Mouse (Mus musculus): ENCODE data around the gene Bdkrb2. TPM values are rescaled to one million over a fixed set of nuclear protein-coding genes. Genes with fewer than 3 reads are reported as not detected.

Bdkrb2 gene
- total RNA-seq, 4 experiments from 2014 or later = 0.27 to 0.35 (median 0.33) TPM

DNA sequence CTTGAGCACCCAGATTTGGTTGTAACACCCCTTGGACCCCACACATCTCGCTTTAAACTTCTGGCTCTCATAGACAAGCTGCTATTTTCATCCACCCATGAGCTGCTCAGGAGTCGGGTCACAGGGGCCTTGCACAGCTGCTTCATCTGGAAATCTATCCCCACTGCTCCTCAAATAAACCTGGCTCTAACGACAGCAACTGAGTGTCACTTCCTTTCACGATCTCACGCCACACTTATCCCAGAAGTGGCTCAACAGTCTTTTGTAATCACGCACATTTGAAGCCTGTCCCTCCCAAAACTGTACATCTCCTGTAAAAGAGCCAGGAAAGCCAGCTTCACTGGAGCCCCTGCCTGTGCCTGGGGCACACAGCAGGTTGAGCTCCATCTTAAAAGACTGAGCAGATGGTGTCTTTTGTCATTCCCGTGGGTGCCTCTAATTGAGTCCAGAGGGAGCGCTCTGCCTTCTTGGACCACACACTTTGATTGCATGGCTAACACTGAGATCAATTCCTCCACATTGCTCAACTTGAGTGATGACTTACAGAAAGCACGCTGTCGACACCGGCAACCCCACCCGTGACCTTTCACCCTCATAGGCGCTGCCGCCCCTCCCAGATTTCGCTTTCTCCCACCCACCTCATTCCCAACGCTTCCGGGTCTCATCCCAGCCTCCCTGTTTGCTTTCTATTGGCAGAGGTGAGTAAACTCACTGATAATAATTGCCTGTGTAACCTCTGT is 17.2 kb upstream of the Bdkrb2 start:
- peak in 1 of 2 experiments; percentile 40 for DNase-seq (ENCODE audit: low spot score in 2 of 2)

DNA sequence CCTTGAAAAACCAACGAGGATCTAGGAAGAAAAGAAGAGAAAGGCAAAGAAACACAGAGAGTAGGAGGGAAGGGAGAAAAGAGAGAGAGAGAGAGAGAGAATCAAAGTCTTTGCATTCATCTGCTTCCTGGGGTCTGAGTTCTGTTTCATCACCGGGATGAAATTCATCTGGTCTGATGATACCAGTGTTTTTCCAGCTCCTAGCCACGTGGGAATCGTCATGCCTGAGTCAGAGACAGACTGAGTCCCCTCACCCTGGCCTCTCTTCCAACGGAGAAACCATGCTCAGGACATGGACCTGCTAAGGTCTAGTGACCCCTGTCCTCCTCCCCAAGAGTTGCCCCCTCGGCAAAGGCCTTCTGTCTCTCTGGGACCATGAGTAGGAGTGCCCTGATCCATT is 16.5 kb upstream of the Bdkrb2 start:
- no peak for DNase-seq (ENCODE audit: low spot score in 2 of 2)

DNA sequence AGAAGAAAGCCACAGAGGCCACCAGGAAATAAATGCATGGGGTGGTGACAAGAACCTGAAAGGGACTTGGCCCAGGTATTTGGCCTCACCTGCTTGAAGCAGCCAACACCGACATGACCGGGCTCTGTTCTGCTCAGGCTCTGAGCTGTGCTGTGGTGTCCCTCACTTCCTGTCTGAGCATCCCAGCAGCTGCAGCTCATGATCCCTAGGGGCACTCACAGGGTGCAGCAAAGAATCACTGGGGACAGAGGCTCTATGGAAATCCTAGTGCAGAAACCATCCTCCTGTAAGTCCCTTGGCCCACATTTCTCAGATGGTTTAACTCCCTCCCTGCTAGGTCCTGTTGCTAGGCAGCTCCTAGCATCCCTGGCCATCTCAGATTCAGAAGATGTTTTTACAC is 15.9 kb upstream of the Bdkrb2 start:
- DNase-seq (ENCODE audit: low spot score in 2 of 2) = no peak

DNA sequence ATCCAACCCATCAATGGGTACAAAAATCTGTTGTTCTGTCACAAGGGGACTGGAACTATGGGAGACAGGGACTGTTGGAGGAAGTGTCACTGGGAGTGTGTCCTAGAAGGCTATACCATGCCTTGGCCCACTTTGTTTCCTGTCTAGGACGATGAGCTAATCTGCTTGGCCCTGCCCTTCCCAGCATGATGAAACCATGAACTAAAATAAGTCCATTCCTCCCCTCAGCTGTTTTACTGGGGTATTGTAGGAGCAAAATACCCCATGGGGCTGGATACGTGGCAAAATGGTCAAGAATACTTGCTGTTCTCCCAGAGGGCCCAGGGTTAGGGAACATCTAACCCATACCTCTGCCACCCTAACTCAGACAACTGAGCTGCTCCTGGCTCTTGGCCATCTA is 15.0 kb upstream of the Bdkrb2 start:
- no peak for DNase-seq (ENCODE audit: low spot score in 2 of 2)

DNA sequence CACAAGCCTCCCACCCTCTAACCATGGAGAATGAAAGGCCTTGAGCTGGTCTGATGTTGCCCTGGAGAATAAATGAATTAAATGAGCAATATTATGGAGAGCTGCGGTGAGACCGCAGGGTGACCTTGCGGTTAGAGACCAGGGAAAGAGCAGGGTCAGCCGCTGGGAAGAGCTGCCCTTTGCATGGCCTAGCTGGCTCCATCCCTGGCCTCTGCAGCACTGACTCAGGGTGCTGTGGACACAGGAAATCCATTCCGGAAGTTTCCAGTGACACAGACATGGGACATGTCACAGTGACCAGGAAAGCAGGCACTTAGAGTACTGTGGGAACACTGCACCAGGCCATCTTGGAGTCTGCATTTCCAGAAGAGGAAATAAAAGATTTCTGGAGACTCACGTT is 14.1 kb upstream of the Bdkrb2 start:
- DNase-seq (ENCODE audit: low spot score in 2 of 2) = no peak

DNA sequence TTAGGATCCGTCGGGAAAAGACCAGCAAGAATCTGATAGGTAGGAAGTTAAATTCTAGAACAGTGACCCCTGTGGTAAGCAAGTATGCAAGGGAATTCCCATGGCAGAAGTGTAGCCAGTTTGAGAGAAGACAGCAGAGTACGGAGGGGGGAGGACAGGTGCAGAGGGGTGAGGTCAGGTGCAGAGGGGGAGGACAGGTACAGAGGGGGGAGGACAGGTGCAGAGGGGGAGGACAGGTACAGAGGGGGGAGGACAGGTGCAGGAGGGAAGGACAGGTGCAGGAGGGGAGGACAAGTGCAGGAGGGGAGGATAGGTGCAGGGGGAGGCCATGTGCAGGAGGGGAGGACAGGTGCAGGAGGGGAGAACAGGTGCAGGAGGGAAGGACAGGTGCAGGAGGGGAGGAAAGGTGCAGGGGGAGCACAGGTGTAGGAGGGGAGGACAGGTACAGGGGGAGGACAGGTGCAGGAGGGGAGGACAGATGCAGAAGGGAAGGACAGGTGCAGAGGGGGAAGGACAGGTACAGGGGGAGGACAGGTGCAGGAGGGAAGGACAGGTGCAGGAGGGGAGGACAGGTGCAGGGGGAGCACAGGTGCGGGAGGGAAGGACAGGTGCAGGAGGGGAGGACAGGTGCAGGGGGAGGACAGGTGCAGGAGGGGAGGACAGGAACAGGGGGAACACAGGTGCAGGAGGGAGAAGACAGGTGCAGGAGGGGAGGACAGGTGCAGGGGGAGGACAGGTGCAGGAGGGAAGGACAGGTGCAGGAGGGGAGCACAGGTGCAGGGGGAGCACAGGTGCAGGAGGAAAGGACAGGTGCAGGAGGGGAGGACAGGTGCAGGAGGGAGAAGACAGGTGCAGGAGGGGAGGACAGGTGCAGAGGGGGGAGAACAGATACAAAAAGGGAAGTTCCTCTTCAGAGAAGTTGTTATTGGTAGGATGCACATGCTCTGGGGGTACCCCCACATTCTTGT is 12.9 kb upstream of the Bdkrb2 start:
- no peak for DNase-seq (ENCODE audit: low spot score in 2 of 2)

DNA sequence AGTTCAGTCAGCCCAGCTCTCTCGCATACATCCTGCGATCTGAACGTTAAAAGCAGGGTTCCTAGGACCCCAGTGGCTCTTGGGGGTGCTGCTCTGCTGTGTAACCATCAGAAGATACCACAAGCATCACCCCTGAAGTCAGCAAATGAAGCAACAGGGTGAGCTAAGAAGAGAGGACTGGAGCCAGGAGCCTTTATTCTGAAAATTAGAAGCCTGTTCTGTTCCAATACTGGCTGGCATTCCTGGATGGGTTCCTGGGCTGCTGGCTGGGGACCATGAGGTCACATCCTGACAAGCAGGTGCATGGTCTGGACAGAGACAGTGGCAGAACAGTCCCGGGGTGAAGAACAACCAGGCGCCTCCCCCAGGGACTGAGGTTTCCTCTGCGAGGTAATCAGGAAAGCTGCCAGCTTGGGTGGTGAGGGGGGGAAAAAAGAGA is 11.5 kb upstream of the Bdkrb2 start:
- DNase-seq (ENCODE audit: low spot score in 2 of 2) = no peak

DNA sequence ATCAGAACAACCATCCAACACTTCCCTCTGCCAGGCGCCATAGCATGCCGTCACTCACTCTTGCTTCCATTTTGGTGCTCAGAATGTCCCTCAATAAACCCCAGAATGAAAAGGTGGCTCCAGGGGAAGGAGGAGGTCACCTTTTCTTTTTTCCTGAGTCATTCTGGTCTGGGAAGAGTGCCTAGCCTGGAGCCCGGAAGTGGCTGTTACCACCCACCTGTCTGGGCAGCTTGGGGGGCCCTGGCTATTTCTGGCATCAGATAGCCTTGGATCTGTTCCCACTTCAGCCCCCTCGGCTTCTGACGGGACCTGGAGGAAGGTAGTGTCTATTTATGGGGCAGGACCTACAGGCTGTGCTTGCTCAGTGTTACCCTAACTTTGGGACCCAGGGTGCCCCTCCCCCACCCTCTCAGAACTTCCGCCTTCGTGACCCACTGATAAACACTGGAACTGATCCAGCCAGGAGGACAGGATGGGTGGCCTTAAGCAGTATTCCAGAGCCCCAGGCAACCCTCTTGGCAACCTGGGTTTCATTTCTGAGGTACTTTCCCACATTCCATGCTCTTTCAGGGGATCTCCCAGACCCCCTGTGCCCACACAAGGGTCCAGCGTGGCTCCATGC is 8.8 kb upstream of the Bdkrb2 start:
- DNase-seq (ENCODE audit: low spot score in 2 of 2) = no peak

DNA sequence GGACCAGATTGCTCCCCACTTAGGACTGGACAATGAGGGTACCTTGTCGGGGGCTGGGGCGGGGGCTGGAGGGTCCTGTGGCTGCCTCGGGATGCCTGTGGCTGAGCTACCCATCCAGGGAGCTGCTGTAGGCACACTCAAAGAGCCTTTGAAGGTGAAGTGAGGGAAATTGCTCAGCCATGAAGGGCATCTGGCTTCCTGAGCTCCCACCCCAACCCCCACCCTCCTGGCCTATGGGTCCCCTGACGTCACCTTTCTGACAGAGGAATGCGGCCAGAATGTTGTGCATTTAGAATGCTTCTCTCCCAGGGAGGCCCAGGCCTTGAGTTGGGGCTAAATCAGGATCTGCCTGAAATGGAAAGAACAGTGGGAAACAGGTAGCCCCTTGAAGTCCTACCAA is 7.9 kb upstream of the Bdkrb2 start:
- DNase-seq (ENCODE audit: low spot score in 2 of 2) = no peak

DNA sequence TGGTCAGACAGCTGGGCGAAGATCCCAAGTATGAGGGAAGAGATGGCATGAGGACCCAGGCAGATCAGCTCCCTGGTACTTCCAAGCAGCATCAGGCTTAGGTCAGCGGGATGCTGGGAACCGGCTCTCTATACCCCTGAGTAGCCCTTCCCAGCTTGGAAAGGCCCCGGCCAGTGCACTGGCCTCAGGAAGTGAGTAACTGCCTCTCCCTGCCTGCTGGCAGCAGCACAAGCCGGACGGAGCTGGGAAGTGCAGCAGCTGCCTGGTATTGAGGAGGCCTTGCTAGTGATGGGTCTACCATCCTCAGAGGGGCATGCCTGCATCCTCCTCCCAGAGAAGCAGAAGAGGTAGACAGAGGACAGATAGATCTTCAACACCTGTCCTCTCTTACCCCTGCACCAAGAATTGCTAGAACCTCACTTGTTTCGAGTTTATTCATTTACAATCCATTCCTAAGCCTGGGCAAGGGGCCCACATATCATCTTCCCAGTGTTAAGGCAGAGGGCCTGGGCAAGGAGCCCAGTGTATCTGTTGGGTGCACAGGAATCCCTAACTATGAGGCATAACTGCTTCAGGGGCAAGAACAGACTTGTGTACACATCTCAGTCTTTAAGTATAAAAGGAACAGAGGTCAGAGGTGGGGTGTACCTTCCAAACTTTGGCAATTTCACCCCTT is 5.6 kb upstream of the Bdkrb2 start:
- peak in 1 of 2 experiments; percentile 37 for DNase-seq (ENCODE audit: low spot score in 2 of 2)

DNA sequence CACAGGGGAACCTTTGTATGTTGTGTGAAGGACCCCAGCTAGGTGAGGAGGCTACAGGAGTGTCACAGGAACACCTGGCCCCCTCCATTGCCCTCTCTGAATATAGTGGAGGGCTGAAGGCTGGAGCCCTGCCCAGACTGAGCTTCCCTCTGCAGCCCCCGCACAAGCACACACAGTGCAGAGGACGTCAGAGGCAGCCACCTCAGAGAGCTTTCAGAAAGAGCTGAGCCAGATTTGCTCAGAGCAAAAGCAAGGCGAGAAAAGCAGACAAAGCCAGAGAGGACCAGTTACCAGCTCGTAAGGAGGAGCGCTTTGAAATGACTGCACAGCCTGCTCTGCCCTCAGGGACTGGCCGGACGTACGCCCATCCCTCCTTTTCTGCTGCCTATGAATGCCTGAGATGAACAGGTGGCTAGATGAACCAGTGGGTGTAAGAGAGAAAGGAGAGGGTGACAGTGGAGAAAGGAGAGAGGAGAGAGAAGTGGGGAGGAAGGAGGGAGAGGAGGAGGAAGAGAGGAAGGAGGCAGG is 2.0 kb upstream of the Bdkrb2 start:
- no peak for DNase-seq (ENCODE audit: low spot score in 2 of 2)

DNA sequence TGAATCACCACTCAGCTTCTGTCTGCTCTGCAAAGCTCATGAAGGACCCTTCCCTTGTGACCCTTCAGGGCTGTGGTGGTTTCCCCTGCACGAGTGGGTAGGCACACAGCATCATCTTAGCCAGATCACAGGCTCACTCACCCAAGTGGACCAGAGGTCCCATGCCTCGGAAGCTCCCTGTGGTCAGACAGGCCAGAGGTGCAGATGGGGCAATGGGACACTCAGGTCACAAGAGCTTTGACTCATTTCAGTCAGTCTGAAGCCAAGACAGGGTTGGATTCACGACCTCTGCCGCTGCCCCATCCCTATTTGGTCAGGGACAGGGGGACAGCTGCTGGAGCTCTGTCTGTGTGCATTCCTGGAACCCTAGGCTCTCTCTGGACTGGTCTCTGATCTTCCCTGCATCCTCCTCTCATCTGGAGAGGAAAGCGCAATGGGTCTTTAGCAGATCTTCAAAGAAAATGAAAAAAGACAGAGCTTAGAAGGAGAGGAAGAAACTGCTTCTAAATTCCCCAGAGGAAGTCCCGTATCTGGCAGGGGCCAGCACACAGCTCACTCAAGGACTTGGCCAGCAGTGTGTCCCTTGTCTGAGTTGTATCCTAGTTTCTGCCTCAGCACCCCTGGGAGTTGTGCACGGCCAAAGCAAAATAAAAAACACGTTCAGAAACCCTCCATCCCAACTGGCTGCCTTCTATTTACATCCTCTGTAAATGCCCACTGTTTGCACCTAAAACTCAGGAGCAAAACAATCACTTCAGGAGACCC is 788 bp upstream of the Bdkrb2 start:
- DNase-seq (ENCODE audit: low spot score in 2 of 2) = no peak

DNA sequence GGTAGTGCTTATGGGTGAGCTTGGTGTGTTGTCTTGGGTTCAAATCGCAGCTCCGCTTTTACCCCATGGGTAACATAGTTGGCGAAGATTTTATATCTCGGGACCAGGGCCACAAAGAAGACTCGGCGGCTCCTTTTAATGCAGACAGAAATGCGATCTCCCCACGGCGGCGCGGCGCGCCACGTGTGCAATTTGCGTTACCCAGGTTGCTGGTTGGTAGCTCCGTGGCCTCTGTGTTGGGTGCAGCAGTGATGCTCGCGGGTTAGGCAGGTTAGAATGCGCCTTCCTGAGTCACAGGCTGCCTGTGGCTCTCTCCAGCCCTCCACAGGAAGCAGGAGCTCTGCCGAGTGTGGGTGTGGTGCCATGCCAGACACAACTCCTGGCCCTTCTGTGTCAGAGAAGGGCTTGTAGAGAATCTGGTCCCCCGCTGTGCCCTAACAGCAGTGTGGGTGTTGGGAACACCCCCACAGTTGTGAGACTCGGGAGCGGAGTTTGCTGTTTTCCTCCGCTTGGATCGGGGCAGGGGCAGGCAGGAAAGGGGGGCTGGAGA is 775 bp downstream of the Bdkrb2 start:
- DNase-seq (ENCODE audit: low spot score in 2 of 2) = no peak

DNA sequence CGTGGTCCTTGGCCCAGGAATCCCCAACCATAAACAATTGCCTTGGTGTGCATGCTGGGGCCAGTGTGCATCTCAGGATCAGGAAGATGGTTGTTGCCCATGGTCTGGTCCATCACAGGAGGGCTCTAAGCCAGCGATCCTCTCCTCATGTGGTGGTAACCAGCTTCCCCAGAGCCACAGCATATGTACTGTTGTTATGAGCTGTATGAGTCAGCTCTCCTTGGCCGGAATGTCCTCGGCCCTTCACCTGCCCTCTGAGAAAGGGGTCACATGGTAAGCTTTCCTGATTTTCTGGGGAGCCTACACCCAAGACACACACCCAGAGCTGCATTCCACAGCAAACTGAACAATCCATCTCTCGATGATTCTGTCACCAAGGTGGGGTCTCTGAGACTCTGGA is 2.2 kb downstream of the Bdkrb2 start:
- DNase-seq (ENCODE audit: low spot score in 2 of 2) = no peak

DNA sequence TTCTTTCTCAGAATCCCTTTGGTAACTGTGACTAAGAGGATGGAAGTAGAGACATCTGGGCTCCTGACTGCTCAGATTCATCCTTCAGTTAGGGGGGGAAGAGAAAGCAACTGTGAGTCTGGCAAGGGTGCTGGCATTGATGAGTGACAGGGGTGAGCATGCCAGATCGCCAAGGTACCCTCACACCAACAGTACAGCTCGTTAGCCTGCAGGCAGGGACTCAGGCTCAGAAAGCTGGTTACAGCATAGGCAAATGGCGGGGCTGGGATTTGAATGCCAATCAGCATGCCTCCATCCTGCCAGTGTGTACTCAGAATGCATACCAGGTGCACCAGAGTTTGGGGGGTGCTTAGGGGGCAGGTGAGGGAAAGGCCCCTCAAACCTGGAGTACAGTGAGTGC is 8.8 kb downstream of the Bdkrb2 start:
- no peak for DNase-seq (ENCODE audit: low spot score in 2 of 2)

DNA sequence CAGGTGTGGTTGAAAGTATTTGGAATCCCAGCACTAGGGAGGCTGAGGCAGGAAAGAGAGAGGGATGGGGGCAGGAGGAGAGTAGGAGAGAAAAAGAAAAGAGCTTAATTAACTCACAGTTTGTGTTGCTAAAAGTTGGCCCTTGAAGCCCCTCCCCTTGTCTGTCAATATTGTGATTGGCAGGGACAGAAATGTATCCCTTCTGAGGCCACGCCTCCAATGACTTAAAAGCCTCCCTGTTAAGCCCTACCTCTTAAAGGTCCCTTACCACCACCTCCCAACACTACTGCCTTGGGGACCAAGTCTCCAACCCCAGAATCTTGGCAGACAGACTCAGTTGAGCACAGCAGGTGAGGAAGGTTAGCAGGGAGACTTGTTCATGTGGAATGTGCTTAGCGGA is 9.6 kb downstream of the Bdkrb2 start:
- DNase-seq (ENCODE audit: low spot score in 2 of 2) = no peak

DNA sequence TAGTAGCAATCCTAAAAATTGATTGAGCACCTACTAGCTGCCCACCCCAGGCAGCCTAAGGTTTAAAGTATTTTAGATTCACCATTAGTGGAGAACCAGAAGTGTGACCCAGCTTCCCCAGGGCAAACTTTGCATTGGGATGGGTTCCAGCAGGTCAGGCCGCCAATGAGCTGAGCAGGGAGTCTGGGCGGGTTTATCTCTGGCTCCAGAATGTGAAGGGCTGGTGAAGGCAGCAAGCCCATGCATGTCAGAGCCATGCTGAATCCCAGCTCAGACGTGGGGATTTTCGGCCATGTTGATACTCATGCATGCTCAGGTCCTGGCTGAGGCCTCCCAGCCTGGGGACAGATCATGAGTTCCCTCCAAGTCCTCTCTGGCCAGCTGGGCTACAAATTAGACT is 11.3 kb downstream of the Bdkrb2 start:
- no peak for DNase-seq (ENCODE audit: low spot score in 2 of 2)

DNA sequence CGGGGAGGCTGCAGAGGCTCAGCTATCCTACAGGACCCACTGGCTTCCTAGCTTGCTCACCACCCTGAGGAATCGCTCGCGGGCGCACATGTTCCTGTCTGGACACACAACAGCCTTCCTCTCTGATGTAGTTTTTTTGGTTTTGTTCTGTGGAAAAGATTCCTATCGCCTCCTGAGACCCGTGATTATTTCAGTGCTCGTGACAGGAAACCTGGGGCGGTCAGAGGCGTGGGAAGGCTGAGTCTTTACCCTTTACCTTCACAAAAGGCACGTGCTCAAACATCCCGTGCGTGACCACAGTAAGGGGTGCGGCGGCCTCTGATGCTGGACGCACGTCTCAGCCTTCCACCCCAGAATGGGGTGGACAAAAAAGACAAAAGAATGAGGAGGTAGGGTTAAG is 17.5 kb downstream of the Bdkrb2 start:
- no peak for DNase-seq (ENCODE audit: low spot score in 2 of 2)

DNA sequence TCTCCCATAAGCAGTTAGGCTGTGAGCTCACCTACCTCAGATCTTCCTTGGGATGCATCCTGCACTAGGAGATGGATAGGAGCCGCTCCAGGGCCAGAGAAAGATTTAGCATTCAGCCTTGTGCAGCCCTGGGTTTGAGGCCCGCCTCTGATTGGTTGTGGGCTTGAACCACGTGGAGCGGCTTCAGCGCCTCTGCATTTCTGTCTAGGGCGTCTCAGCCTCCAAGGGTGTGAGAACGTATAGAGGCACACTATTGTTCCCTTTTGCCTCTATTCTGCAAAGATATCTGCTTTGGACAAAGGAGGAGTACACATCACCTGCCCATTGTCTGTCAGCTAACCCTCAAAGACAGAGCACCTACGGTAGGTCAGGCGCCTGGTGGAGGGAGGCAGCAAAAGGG is 19.5 kb downstream of the Bdkrb2 start:
- no peak for DNase-seq (ENCODE audit: low spot score in 2 of 2)

DNA sequence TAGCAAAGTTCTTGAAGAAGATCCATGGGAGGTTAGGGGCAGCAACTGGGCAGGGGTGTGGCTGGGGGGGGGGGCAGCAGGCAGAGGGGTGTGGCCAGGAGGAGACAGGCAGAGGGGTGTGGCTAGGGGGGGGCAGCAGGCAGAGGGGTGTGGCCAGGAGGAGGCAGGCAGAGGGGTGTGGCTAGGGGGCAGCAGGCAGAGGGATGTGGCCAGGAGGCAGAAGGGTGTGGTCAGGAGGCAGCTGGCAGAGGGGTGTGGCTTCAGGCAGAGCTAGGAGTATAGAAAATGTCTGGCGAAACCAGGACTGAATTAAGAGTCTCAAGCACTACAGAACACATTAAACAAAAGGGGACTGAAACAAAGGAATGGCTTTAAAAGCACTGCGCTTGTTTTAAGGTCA is 20.5 kb downstream of the Bdkrb2 start:
- no peak for DNase-seq (ENCODE audit: low spot score in 2 of 2)

Measured in gastrocnemius, adult 8-10 months (tissue).